8 mouse cellular contexts compared by ENCODE assay signal in the genomic region with DNA sequence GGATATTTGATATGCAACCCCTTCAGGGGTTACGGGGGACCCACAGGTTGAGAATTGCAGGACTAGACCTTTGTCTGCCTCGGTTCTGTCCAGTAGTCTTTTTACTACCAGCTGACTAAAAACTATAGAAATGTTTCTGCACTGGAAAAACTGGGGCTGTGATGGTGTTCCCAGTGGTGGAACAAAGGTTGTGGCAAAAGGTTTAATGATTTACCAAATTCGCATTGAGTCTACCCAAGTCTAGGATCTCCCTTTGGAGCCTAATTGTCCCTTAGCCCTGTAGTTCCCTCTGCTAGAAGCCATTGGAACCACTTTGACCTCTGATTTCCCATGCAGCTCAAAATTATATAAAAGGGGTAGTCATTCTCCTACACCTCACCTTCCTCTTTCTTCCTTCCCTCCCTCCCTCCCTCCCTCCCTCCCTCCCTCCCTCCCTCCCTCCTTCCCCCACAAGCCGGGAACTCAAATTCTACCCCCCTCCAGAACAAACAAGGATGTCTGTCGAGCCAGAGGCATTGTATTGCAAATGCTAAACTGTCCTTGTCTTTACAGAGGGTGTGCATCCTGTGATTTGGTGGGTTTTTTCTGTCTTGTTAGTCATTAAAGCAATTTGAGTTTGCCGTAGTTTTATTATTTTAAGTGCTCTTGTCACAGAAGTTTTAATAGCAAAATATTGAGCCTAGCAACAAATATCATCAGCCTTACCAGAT. TPM values are rescaled to one million over a fixed set of nuclear protein-coding genes. Genes with fewer than 3 reads are reported as not detected.
DNase-seq lines count a peak whose midpoint lies in the region; ATAC-seq lines count a peak whose summit lies in the region.

No protein-coding gene starts in this region.

- no peaks in the 10 kb centered on the region for H3K9me3 ChIP-seq in heart, embryonic 15.5 days (replicated peaks)
- no peaks in the 10 kb centered on the region for H3K9me3 ChIP-seq in embryonic facial prominence, embryonic 11.5 days (replicated peaks; ENCODE audit: control insufficient read depth, low read length)
- no peaks in the 10 kb centered on the region for H3K9me3 ChIP-seq in kidney, embryonic 14.5 days (ENCODE audit: control insufficient read depth, low read length)

- H3K27me3 ChIP-seq in heart, embryonic 15.5 days = no peaks in the 10 kb centered on the region
- H3K27me3 ChIP-seq in embryonic facial prominence, embryonic 11.5 days (ENCODE audit: control insufficient read depth, insufficient read depth, low read length) = no peaks in the 10 kb centered on the region
- H3K27me3 ChIP-seq in kidney, embryonic 14.5 days (ENCODE audit: control insufficient read depth, insufficient read depth, low read length) = no peaks in the 10 kb centered on the region

- H3K9ac ChIP-seq in heart, embryonic 15.5 days = peak overlapping the region; percentile 25; the same call in 1 of the 2 replicates
- H3K9ac ChIP-seq in embryonic facial prominence, embryonic 11.5 days (replicated peaks; ENCODE audit: low read length) = no peak overlapping the region
- H3K9ac ChIP-seq in kidney, embryonic 14.5 days (ENCODE audit: low read depth, low read length) = peak overlapping the region; percentile 92; the same call in 1 of the 2 replicates

- DNase-seq in heart, postnatal 14 days = no peak
- DNase-seq in embryonic facial prominence, embryonic 11.5 days (ENCODE audit: low spot score) = no peak
- peak; percentile 14 for DNase-seq in neural tube, embryonic 10.5 days (ENCODE audit: extremely low spot score, low spot score)
- no peak for DNase-seq in adrenal gland, postnatal 4 days (ENCODE audit: low spot score in 2 of 2)
- DNase-seq in gastrocnemius, postnatal 25 days = no peak
- no peak for DNase-seq in adrenal gland, adult 8-10 months

- peak overlapping the region; percentile 95 for H3K4me3 ChIP-seq in heart, embryonic 15.5 days
- peak overlapping the region; percentile 90 for H3K4me3 ChIP-seq in embryonic facial prominence, embryonic 11.5 days (ENCODE audit: low read depth, low read length)
- peak overlapping the region; percentile 94 for H3K4me3 ChIP-seq in kidney, embryonic 14.5 days (ENCODE audit: low read length)

- ATAC-seq in heart, embryonic 15.5 days (replicated peaks; ENCODE audit: insufficient number of reproducible peaks, insufficient read depth, low FRiP score, low read depth) = no peak
- ATAC-seq in embryonic facial prominence, embryonic 11.5 days (replicated peaks; ENCODE audit: insufficient number of reproducible peaks, low FRiP score, low TSS enrichment, low read depth) = no peak
- no peak for ATAC-seq in kidney, embryonic 14.5 days (ENCODE audit: low FRiP score, low TSS enrichment)

- 22% methylated on average over 6 of the region's 6 CpGs for WGBS in heart, embryonic 15.5 days
- 23% methylated on average over 5 of the region's 6 CpGs for WGBS in embryonic facial prominence, embryonic 11.5 days
- 12% methylated on average over 5 of the region's 6 CpGs for WGBS in kidney, embryonic 14.5 days

- H3K27ac ChIP-seq in heart, embryonic 15.5 days = no peak overlapping the region
- no peak overlapping the region for H3K27ac ChIP-seq in embryonic facial prominence, embryonic 11.5 days (replicated peaks; ENCODE audit: low read depth, low read length)
- no peak overlapping the region for H3K27ac ChIP-seq in kidney, embryonic 14.5 days (ENCODE audit: low read depth, low read length)

- peak overlapping the region; percentile 86 for H3K4me2 ChIP-seq in heart, embryonic 15.5 days
- H3K4me2 ChIP-seq in embryonic facial prominence, embryonic 11.5 days (ENCODE audit: low read depth, low read length) = peak overlapping the region; percentile 76
- H3K4me2 ChIP-seq in kidney, embryonic 14.5 days (replicated peaks; ENCODE audit: low read depth, low read length) = peak overlapping the region; percentile 71

- peaks cover 19% of the 10 kb centered on the region for H3K4me1 ChIP-seq in heart, embryonic 15.5 days (replicated peaks)
- H3K4me1 ChIP-seq in embryonic facial prominence, embryonic 11.5 days (ENCODE audit: control insufficient read depth, insufficient read depth, low read length) = no peaks in the 10 kb centered on the region
- H3K4me1 ChIP-seq in kidney, embryonic 14.5 days (ENCODE audit: control insufficient read depth, insufficient read depth, low read length) = peaks cover 13% of the 10 kb centered on the region; the same call in 1 of the 2 replicates

- intact Hi-C loops in heart, postnatal 14 days (cut with DNase I) = loop anchor here (5.0 kb wide), 2 partner anchors 40 to 50 kb away; no protein-coding TSS in a partner anchor

- H3K36me3 ChIP-seq in heart, embryonic 15.5 days = no peaks in the 10 kb centered on the region
- H3K36me3 ChIP-seq in embryonic facial prominence, embryonic 11.5 days (replicated peaks; ENCODE audit: control insufficient read depth, insufficient read depth, low read depth, low read length) = no peaks in the 10 kb centered on the region
- no peaks in the 10 kb centered on the region for H3K36me3 ChIP-seq in kidney, embryonic 14.5 days (ENCODE audit: control insufficient read depth, insufficient read depth, low read length)

RNA-seq across cellular contexts. Expression of a gene that starts 2.0 kb away (rescaled TPM):
- polyA plus RNA-seq in heart, embryonic 15.5 days (2015; fragmentation: Nextera tagmentation; extraction: Ambion mirVana) = 55.9 and 60.3 TPM in 2 replicates
- 100 to 1,000 TPM; 128 to 137 TPM for total RNA-seq in heart, postnatal 14 days (2021)
- polyA plus RNA-seq in embryonic facial prominence, embryonic 11.5 days (2014; fragmentation: Nextera tagmentation; extraction: Ambion mirVana) = 97.2 and 97.5 TPM in 2 replicates
- polyA plus RNA-seq in kidney, embryonic 14.5 days (2014; fragmentation: Nextera tagmentation; extraction: Ambion mirVana) = 77.3 and 112 TPM in 2 replicates
- total RNA-seq in adrenal gland, postnatal 4 days (2021) = 100 to 1,000 TPM; 220 to 286 TPM
- total RNA-seq in gastrocnemius, postnatal 25 days (2021) = 100 to 1,000 TPM; 124 to 137 TPM
- 100 to 1,000 TPM; 213 to 238 (median 225) TPM for total RNA-seq in adrenal gland, adult 8-10 months (2022)

RNA-seq across cellular contexts. Expression of a gene that starts 2.2 kb away (rescaled TPM):
- polyA plus RNA-seq in heart, embryonic 15.5 days (2015; fragmentation: Nextera tagmentation; extraction: Ambion mirVana) = 8.0 and 8.6 TPM in 2 replicates
- 1 to 10 TPM; 7.2 to 7.6 TPM for total RNA-seq in heart, postnatal 14 days (2021)
- 10.0 and 11.6 TPM in 2 replicates for polyA plus RNA-seq in embryonic facial prominence, embryonic 11.5 days (2014; fragmentation: Nextera tagmentation; extraction: Ambion mirVana)
- 9.3 and 10.1 TPM in 2 replicates for polyA plus RNA-seq in kidney, embryonic 14.5 days (2014; fragmentation: Nextera tagmentation; extraction: Ambion mirVana)
- total RNA-seq in adrenal gland, postnatal 4 days (2021) = 10 to 100 TPM; 12.6 to 16.0 TPM
- 1 to 10 TPM; 8.6 to 9.0 TPM for total RNA-seq in gastrocnemius, postnatal 25 days (2021)
- 10 to 100 TPM; 11.3 to 13.5 (median 12.6) TPM for total RNA-seq in adrenal gland, adult 8-10 months (2022)

RNA-seq across cellular contexts. Expression of a gene that starts 42.7 kb away (rescaled TPM):
- not detected in 2 replicates for polyA plus RNA-seq in heart, embryonic 15.5 days (2015; fragmentation: Nextera tagmentation; extraction: Ambion mirVana)
- not detected for total RNA-seq in heart, postnatal 14 days (2021)
- polyA plus RNA-seq in embryonic facial prominence, embryonic 11.5 days (2014; fragmentation: Nextera tagmentation; extraction: Ambion mirVana) = not detected in 2 replicates
- not detected in 2 replicates for polyA plus RNA-seq in kidney, embryonic 14.5 days (2014; fragmentation: Nextera tagmentation; extraction: Ambion mirVana)
- total RNA-seq in adrenal gland, postnatal 4 days (2021) = not detected
- total RNA-seq in gastrocnemius, postnatal 25 days (2021) = 1 to 10 TPM in 1 of 2 experiments, under 1 TPM in 1; 0.82 to 1.3 TPM
- total RNA-seq in adrenal gland, adult 8-10 months (2022) = not detected
